Mouse (Mus musculus) ES-Bruce4 (cell line): ENCODE data around the gene Ndufs2. TPM values are rescaled to one million over a fixed set of nuclear protein-coding genes. Genes with fewer than 3 reads are reported as not detected.

Source experiments
- H3K27ac ChIP-seq: 2 replicates; pipeline ENCODE4 v1.5.1; 2012; ENCODE audit warnings: low read length, inconsistent platforms; ENCODE audit not compliant: insufficient read depth
- H3K27me3 ChIP-seq: 2 replicates; pipeline ENCODE4 v1.6.1; 2012; ENCODE audit warnings: mild to moderate bottlenecking, low read length, inconsistent platforms; ENCODE audit not compliant: control insufficient read depth, poor library complexity, insufficient read depth, severe bottlenecking
- H3K36me3 ChIP-seq: 2 replicates; pipeline ENCODE4 v1.6.1; 2012; ENCODE audit warnings: inconsistent platforms, mild to moderate bottlenecking, low read length, moderate library complexity; ENCODE audit not compliant: control insufficient read depth, poor library complexity, insufficient read depth, severe bottlenecking
- H3K4me1 ChIP-seq: one replicate; pipeline ENCODE4 v1.8.1; 2011; ENCODE audit warnings: low read length; ENCODE audit not compliant: control insufficient read depth, insufficient read depth
- H3K4me3 ChIP-seq: 2 replicates; pipeline ENCODE4 v1.5.1; 2011; ENCODE audit warnings: low read depth, mild to moderate bottlenecking, low read length
- H3K9ac ChIP-seq: 2 replicates; pipeline ENCODE4 v1.6.1; 2012; ENCODE audit warnings: low read depth, mild to moderate bottlenecking, inconsistent platforms; ENCODE audit not compliant: poor library complexity, severe bottlenecking
- H3K9me3 ChIP-seq: replicated peaks from 2 replicates; pipeline ENCODE4 v1.6.1; 2012; ENCODE audit warnings: mild to moderate bottlenecking, low read length, inconsistent platforms; ENCODE audit not compliant: control insufficient read depth, poor library complexity, insufficient read depth, severe bottlenecking
- CTCF ChIP-seq: IDR thresholded peaks from one replicate; pipeline ENCODE4 v1.8.1; 2011; ENCODE audit warnings: low read depth, low read length
- EP300 ChIP-seq: IDR thresholded peaks from 2 replicates; pipeline ENCODE4 v1.6.1; 2011; ENCODE audit warnings: low read depth, low read length; ENCODE audit not compliant: insufficient read depth
- POLR2A ChIP-seq: IDR thresholded peaks from one replicate; pipeline ENCODE4 v1.8.1; 2011; ENCODE audit warnings: low read length; ENCODE audit not compliant: insufficient read depth
- polyA plus RNA-seq: library from polyadenylated mRNA; stranded (reverse); fragments of >200 nt; gene quantifications from 2 replicates; pipeline ENCODE4 v1.2.4, GENCODE M21; 2011; ENCODE audit warnings: low read depth; ENCODE audit not compliant: missing spikeins, insufficient read depth, insufficient read length

Ndufs2 gene
- polyA plus RNA-seq, 1 experiment: 163 TPM

- TF ChIP-seq POLR2A (no peak), CTCF (no peak), EP300 (no peak)
- H3K4me1 ChIP-seq: peaks cover 5% of the 10 kb centered on the region
- H3K27me3 ChIP-seq: no peaks in the 10 kb centered on the region; the same call in 1 of the 2 replicates
- no peak overlapping the region for H3K4me3 ChIP-seq
- H3K36me3 ChIP-seq: no peaks in the 10 kb centered on the region
- no peaks in the 10 kb centered on the region for H3K9me3 ChIP-seq
- no peak overlapping the region for H3K27ac ChIP-seq
- H3K9ac ChIP-seq: 0 out of 2 replicates have a peak overlapping the region, but pooled peaks have one; percentile 2
Measured at GRCm38 (mm10) chr1:171189046-171189445, 62.1 kb downstream of the Ndufs2 start.

GRCm38 (mm10) chr1:171187851-171188700, 63.1 kb downstream of the Ndufs2 start:
- Histone ChIP-seq H3K9me3 (no peaks in the 10 kb centered on the region), H3K27me3 (no peaks in the 10 kb centered on the region), H3K36me3 (no peaks in the 10 kb centered on the region), H3K9ac (no peak overlapping the region), H3K4me1 (peaks cover 5% of the 10 kb centered on the region), H3K4me3 (no peak overlapping the region), H3K27ac (no peak overlapping the region; the same call in 1 of the 2 replicates)
- TF ChIP-seq CTCF (no peak), POLR2A (no peak), EP300 (peak; percentile 65)

DNA sequence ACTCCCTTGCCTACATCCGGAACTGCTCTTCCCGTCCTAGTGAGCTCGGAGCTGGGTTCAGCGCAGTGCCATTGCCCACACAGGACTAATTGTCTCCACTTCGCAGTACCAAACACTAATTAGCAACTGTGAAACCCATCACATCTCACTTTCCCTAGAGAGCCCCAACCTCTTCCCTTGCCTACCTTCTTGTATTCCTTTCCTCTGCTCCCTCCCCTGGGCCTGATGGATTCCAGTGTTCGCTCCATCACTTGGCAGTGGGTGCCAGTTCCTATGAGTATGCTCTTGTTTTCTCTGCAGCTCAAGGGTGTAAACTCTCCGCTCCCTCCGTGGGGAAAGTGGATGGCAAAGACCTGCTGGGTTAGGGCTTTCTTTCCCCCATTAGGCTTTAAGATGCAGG, 65.5 kb downstream of the Ndufs2 start:
- no peak overlapping the region for H3K4me3 ChIP-seq
- no peak overlapping the region for H3K9ac ChIP-seq
- no peaks in the 10 kb centered on the region for H3K27me3 ChIP-seq
- H3K4me1 ChIP-seq: peaks cover 5% of the 10 kb centered on the region
- no peaks in the 10 kb centered on the region for H3K9me3 ChIP-seq
- H3K27ac ChIP-seq: no peak overlapping the region
- H3K36me3 ChIP-seq: no peaks in the 10 kb centered on the region
- no peak for TF ChIP-seq POLR2A
- TF ChIP-seq EP300: no peak
- no peak for TF ChIP-seq CTCF

Other genes starting within 250 kb of the Ndufs2 start
- gene Fcgr4, start 232.5 kb downstream of the Ndufs2 start, polyA plus RNA-seq: not detected in 2 replicates
- gene Fcgr3, start 186.5 kb downstream of the Ndufs2 start, polyA plus RNA-seq: 0.78 and 0.87 TPM in 2 replicates
- 6.4 and 7.5 TPM in 2 replicates for gene Cfap126, start 137.5 kb downstream of the Ndufs2 start, polyA plus RNA-seq
- 273 and 285 TPM in 2 replicates for gene Sdhc, start 100.8 kb downstream of the Ndufs2 start, polyA plus RNA-seq
- gene Mpz, start 100.7 kb downstream of the Ndufs2 start, polyA plus RNA-seq: 1.1 and 1.3 TPM in 2 replicates
- 0.37 and 0.70 TPM in 2 replicates for gene Pcp4l1, start 55.1 kb downstream of the Ndufs2 start, polyA plus RNA-seq
- gene Nr1i3, start 37.4 kb downstream of the Ndufs2 start, polyA plus RNA-seq: not detected in 2 replicates
- gene Tomm40l, start 28.9 kb downstream of the Ndufs2 start, polyA plus RNA-seq: 18.3 and 25.1 TPM in 2 replicates
- 18.0 and 19.1 TPM in 2 replicates for gene Apoa2, start 26.3 kb downstream of the Ndufs2 start, polyA plus RNA-seq
- 0.91 TPM in 1 of 2 replicates, not detected in the other for gene Fcer1g, start 17.0 kb downstream of the Ndufs2 start, polyA plus RNA-seq
- 3.5 and 4.3 TPM in 2 replicates for gene Adamts4, start 967 bp downstream of the Ndufs2 start, polyA plus RNA-seq
- 59.7 and 64.8 TPM in 2 replicates for gene B4galt3, start 18.9 kb upstream of the Ndufs2 start, polyA plus RNA-seq
- gene Ppox, start 29.8 kb upstream of the Ndufs2 start, polyA plus RNA-seq: 23.8 and 25.2 TPM in 2 replicates
- 48.4 and 51.2 TPM in 2 replicates for gene Usp21, start 36.6 kb upstream of the Ndufs2 start, polyA plus RNA-seq
- gene Ufc1, start 43.6 kb upstream of the Ndufs2 start, polyA plus RNA-seq: 59.8 and 66.0 TPM in 2 replicates
- 45.2 and 49.8 TPM in 2 replicates for gene Dedd, start 77.8 kb upstream of the Ndufs2 start, polyA plus RNA-seq
- gene Nit1, start 94.3 kb upstream of the Ndufs2 start, polyA plus RNA-seq: 42.9 and 52.0 TPM in 2 replicates
- gene Pfdn2, start 94.3 kb upstream of the Ndufs2 start, polyA plus RNA-seq: 177 and 182 TPM in 2 replicates
- gene Klhdc9, start 109.4 kb upstream of the Ndufs2 start, polyA plus RNA-seq: 0.52 and 0.73 TPM in 2 replicates
- gene Nectin4, start 118.7 kb upstream of the Ndufs2 start, polyA plus RNA-seq: 4.3 and 4.6 TPM in 2 replicates
- 0.78 and 1.1 TPM in 2 replicates for gene Arhgap30, start 137.6 kb upstream of the Ndufs2 start, polyA plus RNA-seq
- 57.7 and 79.4 TPM in 2 replicates for gene Usf1, start 159.9 kb upstream of the Ndufs2 start, polyA plus RNA-seq
- gene Tstd1, start 167.5 kb upstream of the Ndufs2 start, polyA plus RNA-seq: 9.9 TPM in 2 replicates
- gene F11r, start 186.1 kb upstream of the Ndufs2 start, polyA plus RNA-seq: 123 and 146 TPM in 2 replicates